Mouse (Mus musculus) limb, embryonic 14.5 days (tissue): ENCODE measurements at regions not wholly inside any gene's neighbourhood (a gene's known extent, or its start where the extent isn't known, plus 50 kb on each side); places are given as distances from the start of the nearest gene placed in this dataset.

Experiments
- ATAC-seq: fragments of 200-750 bp; cut with Nextera tagmentation; 2 replicates; pipeline ENCODE4 v1.8.0; 2017; ENCODE audit warnings: low read depth, moderate number of reproducible peaks, moderate TSS enrichment; ENCODE audit not compliant: low FRiP score
- DNase-seq: peaks from one replicate; pipeline ENCODE4 v3.0.0-alpha.2; 2015; ENCODE audit warnings: low spot score
- H3K27ac ChIP-seq: fragments of 300-500 bp; sonication (generic); replicated peaks from 2 replicates; pipeline ENCODE4 v1.5.1; 2014; ENCODE audit warnings: low read depth, mild to moderate bottlenecking, low read length, moderate library complexity, mixed read lengths
- H3K27me3 ChIP-seq: fragments of 300-500 bp; sonication (generic); 2 replicates; pipeline ENCODE4 v1.6.1; 2014; ENCODE audit warnings: low read length, mixed read lengths; ENCODE audit not compliant: control insufficient read depth, insufficient read depth
- H3K36me3 ChIP-seq: fragments of 300-500 bp; sonication (generic); 2 replicates; pipeline ENCODE4 v1.6.1; 2014; ENCODE audit warnings: mild to moderate bottlenecking, low read length, moderate library complexity, mixed read lengths; ENCODE audit not compliant: control insufficient read depth, insufficient read depth
- H3K4me1 ChIP-seq: fragments of 300-500 bp; sonication (generic); 2 replicates; pipeline ENCODE4 v1.6.1; 2014; ENCODE audit warnings: antibody characterized with exemption, low read length, mixed read lengths; ENCODE audit not compliant: control insufficient read depth, insufficient read depth
- H3K4me2 ChIP-seq: fragments of 300-500 bp; sonication (generic); replicated peaks from 2 replicates; pipeline ENCODE4 v1.6.1; 2014; ENCODE audit warnings: low read depth, mild to moderate bottlenecking, low read length, moderate library complexity; ENCODE audit not compliant: severe bottlenecking
- H3K4me3 ChIP-seq: fragments of 300-500 bp; sonication (generic); replicated peaks from 2 replicates; pipeline ENCODE4 v1.5.1; 2014; ENCODE audit warnings: low read length
- H3K9ac ChIP-seq: fragments of 300-500 bp; sonication (generic); 2 replicates; pipeline ENCODE4 v1.6.1; 2014; ENCODE audit warnings: mild to moderate bottlenecking, low read depth, low read length, moderate library complexity; ENCODE audit not compliant: severe bottlenecking
- H3K9me3 ChIP-seq: fragments of 300-500 bp; sonication (generic); 2 replicates; pipeline ENCODE4 v1.6.1; 2016; ENCODE audit warnings: low read length; ENCODE audit not compliant: control insufficient read depth
- POLR2A ChIP-seq: fragments of 200-500 bp; IDR thresholded peaks from 2 replicates; pipeline ENCODE4 v1.8.0; 2012; ENCODE audit warnings: inconsistent platforms, mild to moderate bottlenecking, moderate library complexity, borderline replicate concordance; ENCODE audit not compliant: insufficient read depth, insufficient read length; ENCODE audit errors: extremely low read depth
- WGBS: fragments of 180-500 bp; shearing (Covaris S2); extraction: QIAGEN DNeasy Blood & Tissue Kit; methylation state at CpG from one replicate; pipeline ENCODE4 v1.1.7; 2014; 5-methylcytosine and 5-hydroxymethylcytosine counted together

GRCm38 (mm10) chr1:13467174-13467573 lies 2053.3 kb downstream of the A830018L16Rik start:
- Histone ChIP-seq H3K9ac (no peak overlapping the region), H3K27me3 (no peaks in the 10 kb centered on the region), H3K4me2 (no peak overlapping the region), H3K4me1 (no peaks in the 10 kb centered on the region), H3K4me3 (no peak overlapping the region), H3K9me3 (no peaks in the 10 kb centered on the region), H3K27ac (no peak overlapping the region), H3K36me3 (no peaks in the 10 kb centered on the region)
- DNase-seq (no peak), ATAC-seq (no peak)
- WGBS: 70% methylated on average over 6 of the region's 6 CpGs
- TF ChIP-seq POLR2A: no peak

GRCm38 (mm10) chr1:13467886-13468630 lies 2054.2 kb downstream of the A830018L16Rik start:
- Histone ChIP-seq H3K36me3 (no peaks in the 10 kb centered on the region), H3K4me3 (no peak overlapping the region), H3K27me3 (no peaks in the 10 kb centered on the region), H3K9me3 (no peaks in the 10 kb centered on the region), H3K4me1 (no peaks in the 10 kb centered on the region), H3K27ac (no peak overlapping the region), H3K4me2 (no peak overlapping the region), H3K9ac (no peak overlapping the region)
- ATAC-seq (no peak), DNase-seq (peak; percentile 26)
- no peak for TF ChIP-seq POLR2A
- WGBS: 55% methylated on average over 2 of the region's 2 CpGs

- H3K9me3 ChIP-seq: no peaks in the 10 kb centered on the region
- H3K36me3 ChIP-seq: no peaks in the 10 kb centered on the region
- H3K27ac ChIP-seq: 0 out of 2 replicates have a peak overlapping the region, but pooled peaks have one; percentile 5
- DNase-seq (no peak), ATAC-seq (no peak)
- H3K4me2 ChIP-seq: peak overlapping the region; percentile 47
- peak overlapping the region; percentile 34 for H3K9ac ChIP-seq
- no peaks in the 10 kb centered on the region for H3K27me3 ChIP-seq
- H3K4me3 ChIP-seq: peak overlapping the region; percentile 33
- peaks cover 10% of the 10 kb centered on the region; the same call in 1 of the 2 replicates for H3K4me1 ChIP-seq
- no peak for TF ChIP-seq POLR2A
- WGBS: 12% methylated on average over 16 of the region's 16 CpGs
These were observed 2081.0 kb downstream of the A830018L16Rik start for GRCm38 (mm10) chr1:13494727-13495404.

DNA sequence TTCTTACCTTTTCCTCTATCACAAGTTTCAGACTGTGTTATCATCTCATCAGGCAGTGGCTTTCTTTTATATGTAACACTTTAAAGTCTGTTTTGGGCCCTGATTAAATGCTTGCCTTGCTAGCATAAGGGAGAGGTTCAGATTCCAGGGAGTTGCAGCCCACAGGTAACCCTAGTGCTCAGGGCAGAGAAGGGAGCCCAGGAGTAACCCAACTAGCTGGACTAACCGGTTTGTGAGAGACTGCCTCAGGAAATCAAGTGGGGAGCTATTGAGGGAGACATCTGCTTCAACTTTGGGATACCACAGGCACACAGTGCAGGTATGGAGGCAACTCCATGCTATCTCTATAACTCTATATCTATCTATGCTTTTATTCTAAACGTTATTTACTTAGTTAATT lies 2082.5 kb downstream of the A830018L16Rik start:
- Histone ChIP-seq H3K4me1 (peaks cover 6% of the 10 kb centered on the region; the same call in 1 of the 2 replicates), H3K9me3 (no peaks in the 10 kb centered on the region), H3K4me3 (no peak overlapping the region), H3K4me2 (no peak overlapping the region), H3K9ac (no peak overlapping the region), H3K27ac (no peak overlapping the region), H3K27me3 (no peaks in the 10 kb centered on the region), H3K36me3 (no peaks in the 10 kb centered on the region)
- TF ChIP-seq POLR2A: no peak
- WGBS: 20% methylated on average over 2 of the region's 2 CpGs
- ATAC-seq (no peak), DNase-seq (peak; percentile 12)

GRCm38 (mm10) chr1:13500456-13500855 lies 2086.6 kb downstream of the A830018L16Rik start:
- Histone ChIP-seq H3K4me2 (no peak overlapping the region), H3K27me3 (no peaks in the 10 kb centered on the region), H3K4me3 (no peak overlapping the region), H3K27ac (no peak overlapping the region), H3K9me3 (no peaks in the 10 kb centered on the region), H3K4me1 (no peaks in the 10 kb centered on the region), H3K36me3 (no peaks in the 10 kb centered on the region), H3K9ac (no peak overlapping the region)
- TF ChIP-seq POLR2A: no peak
- WGBS: 47% methylated on average over 5 of the region's 5 CpGs
- DNase-seq (peak; percentile 59), ATAC-seq (no peak)
